Mouse (Mus musculus) liver, postnatal 0 days (tissue): ENCODE results near the gene Gm7137. TPM values are rescaled to one million over a fixed set of nuclear protein-coding genes. Genes with fewer than 3 reads are reported as not detected.
"Not testable (repeated sequence)": the region's sequence is repeated elsewhere in the genome, so short reads cannot be mapped to it uniquely, and the experiment has no call there.

Experiments used
- ATAC-seq: fragments of 200-750 bp; cut with Nextera tagmentation; 2 replicates; pipeline ENCODE4 v1.8.0; 2017; ENCODE audit warnings: mild to moderate bottlenecking, moderate library complexity
- DNase-seq: peaks from one replicate; pipeline ENCODE4 v3.0.0-alpha.2; 2016
- H3K27ac ChIP-seq: fragments of 300-500 bp; sonication (generic); 2 replicates; pipeline ENCODE4 v1.5.1; 2014; ENCODE audit warnings: antibody characterized with exemption, moderate library complexity, mild to moderate bottlenecking, low read depth
- H3K27me3 ChIP-seq: fragments of 300-500 bp; sonication (generic); 2 replicates; pipeline ENCODE4 v1.6.1; 2014; ENCODE audit warnings: low read length, control low read depth, mixed read lengths; ENCODE audit not compliant: insufficient read depth
- H3K36me3 ChIP-seq: fragments of 300-500 bp; sonication (generic); replicated peaks from 2 replicates; pipeline ENCODE4 v1.6.1; 2014; ENCODE audit warnings: mild to moderate bottlenecking, control low read depth, low read length, moderate library complexity, mixed read lengths; ENCODE audit not compliant: insufficient read depth
- H3K4me1 ChIP-seq: fragments of 300-500 bp; sonication (generic); 2 replicates; pipeline ENCODE4 v1.6.1; 2014; ENCODE audit warnings: antibody characterized with exemption, mild to moderate bottlenecking, control low read depth; ENCODE audit not compliant: insufficient read depth
- H3K4me2 ChIP-seq: fragments of 300-500 bp; sonication (generic); 2 replicates; pipeline ENCODE4 v1.6.1; 2014; ENCODE audit warnings: low read depth, mild to moderate bottlenecking, low read length, moderate library complexity, mixed read lengths
- H3K4me3 ChIP-seq: fragments of 300-500 bp; sonication (generic); 2 replicates; pipeline ENCODE4 v1.5.1; 2014; ENCODE audit warnings: low read depth, low read length
- H3K9ac ChIP-seq: fragments of 300-500 bp; sonication (generic); replicated peaks from 2 replicates; pipeline ENCODE4 v1.6.1; 2014; ENCODE audit warnings: mild to moderate bottlenecking, moderate library complexity
- H3K9me3 ChIP-seq: fragments of 300-500 bp; sonication (generic); 2 replicates; pipeline ENCODE4 v1.6.1; 2016; ENCODE audit warnings: mild to moderate bottlenecking, control low read depth, low read length, mixed read lengths
- CTCF ChIP-seq: sonication (generic); IDR thresholded peaks from 2 replicates; pipeline ENCODE4 v1.5.1; 2016; ENCODE audit warnings: antibody characterized with exemption, low read depth
- EP300 ChIP-seq: IDR thresholded peaks from 2 replicates; pipeline ENCODE4 v1.6.1; 2016; ENCODE audit warnings: antibody characterized with exemption, low read depth, mild to moderate bottlenecking
- WGBS: fragments of 180-500 bp; shearing (Covaris S2); extraction: QIAGEN DNeasy Blood & Tissue Kit; methylation state at CpG from one replicate; pipeline ENCODE4 v1.1.7; 2014; ENCODE audit not compliant: insufficient replicate concordance; 5-methylcytosine and 5-hydroxymethylcytosine counted together
- polyA plus RNA-seq: library from polyadenylated mRNA; unstranded; fragments of >200 nt; fragmentation: Nextera tagmentation; extraction: Ambion mirVana; gene quantifications from 2 replicates; pipeline ENCODE4 v1.2.1, GENCODE M21; 2015

The Gm7137 gene
- polyA plus RNA-seq, 1 experiment from 2014 or later, result not detected

DNA sequence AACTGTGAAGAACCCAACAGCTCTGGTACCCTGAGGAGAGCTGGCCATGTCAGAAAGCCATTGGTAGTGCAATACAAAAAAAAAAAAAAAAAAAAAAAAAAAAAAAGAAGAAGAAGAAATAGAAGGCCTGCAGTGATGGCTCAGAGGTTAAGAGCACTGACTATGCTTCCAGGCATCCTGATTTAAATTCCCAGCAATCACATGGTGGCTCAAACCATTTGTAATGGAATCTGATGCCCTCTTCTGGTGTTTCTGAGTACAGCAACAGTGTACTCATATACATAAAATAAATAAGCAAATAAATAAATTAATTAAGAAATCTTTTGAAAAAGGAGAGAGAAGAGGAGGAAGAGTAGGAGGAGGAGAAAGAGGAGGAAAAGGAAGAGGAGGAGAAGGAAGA lies 34.6 kb downstream of the Gm7137 start:
- H3K36me3 ChIP-seq, result no peaks in the 10 kb centered on the region
- TF ChIP-seq CTCF (peak; percentile 29), EP300 (no peak)
- DNase-seq (no peak), ATAC-seq (no peak)
- no peaks in the 10 kb centered on the region for H3K27me3 ChIP-seq
- H3K4me2 ChIP-seq, result no peak overlapping the region
- H3K9ac ChIP-seq, result no peak overlapping the region
- H3K4me1 ChIP-seq, result no peaks in the 10 kb centered on the region
- no peaks in the 10 kb centered on the region for H3K9me3 ChIP-seq
- H3K4me3 ChIP-seq, result no peak overlapping the region
- H3K27ac ChIP-seq, result no peak overlapping the region

DNA sequence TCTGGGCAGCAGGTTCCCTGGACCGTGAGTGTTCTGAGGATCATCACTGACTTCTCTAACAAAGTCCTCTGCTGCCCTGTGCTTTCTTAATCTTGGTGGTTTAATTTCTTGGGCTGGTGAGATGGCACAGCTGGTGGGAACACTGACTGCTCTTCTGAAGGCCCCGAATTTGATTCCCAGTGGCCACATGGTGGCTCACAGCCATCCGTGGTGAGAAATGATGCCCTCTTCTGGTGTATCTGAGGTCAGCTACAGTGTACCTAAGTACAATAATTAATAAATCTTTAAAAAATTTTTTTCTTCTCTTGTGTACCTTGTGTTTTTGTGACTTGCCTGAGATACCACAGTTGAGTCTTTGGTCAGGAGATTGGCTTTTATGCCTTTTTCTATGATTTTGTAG lies 35.7 kb downstream of the Gm7137 start:
- H3K4me3 ChIP-seq, DNase-seq, H3K4me2 ChIP-seq, H3K9me3 ChIP-seq, H3K36me3 ChIP-seq, H3K27me3 ChIP-seq, ATAC-seq, H3K9ac ChIP-seq, H3K4me1 ChIP-seq, H3K27ac ChIP-seq: not testable (repeated sequence)
- 47% methylated on average over 3 of the region's 3 CpGs for WGBS
- peak; percentile 17; the same call in 1 of the 2 replicates for TF ChIP-seq CTCF

DNA sequence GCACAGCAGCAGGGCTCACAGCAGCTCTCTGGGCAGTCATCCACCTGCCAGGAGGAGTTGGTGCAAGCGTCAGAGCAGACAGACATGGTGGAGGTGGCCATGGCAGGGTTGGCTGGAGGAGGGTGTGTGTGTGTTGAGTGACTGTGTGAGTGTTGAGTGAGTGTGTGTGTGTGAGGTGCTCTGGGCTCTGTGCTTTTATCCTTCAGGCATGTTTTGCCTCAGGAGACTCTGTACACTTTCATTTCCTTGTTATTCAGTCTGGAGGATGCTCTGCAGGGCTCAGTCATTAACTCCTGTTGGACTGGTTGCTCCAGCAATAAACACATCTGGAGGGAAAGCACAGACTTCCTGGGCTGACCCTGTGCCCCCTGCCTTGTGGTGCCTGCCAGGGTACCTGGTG lies 36.7 kb downstream of the Gm7137 start, which contains the start of gene Gm9736:
Gm9736 (minus strand) TSS at position 101 of the 400 bp plus-strand sequence.
- H3K27me3 ChIP-seq, H3K4me1 ChIP-seq, H3K9me3 ChIP-seq, H3K27ac ChIP-seq, H3K36me3 ChIP-seq, DNase-seq, H3K4me2 ChIP-seq, ATAC-seq, H3K4me3 ChIP-seq, H3K9ac ChIP-seq: not testable (repeated sequence)
- WGBS, result 33% methylated on average over 1 of the region's 1 CpGs

DNA sequence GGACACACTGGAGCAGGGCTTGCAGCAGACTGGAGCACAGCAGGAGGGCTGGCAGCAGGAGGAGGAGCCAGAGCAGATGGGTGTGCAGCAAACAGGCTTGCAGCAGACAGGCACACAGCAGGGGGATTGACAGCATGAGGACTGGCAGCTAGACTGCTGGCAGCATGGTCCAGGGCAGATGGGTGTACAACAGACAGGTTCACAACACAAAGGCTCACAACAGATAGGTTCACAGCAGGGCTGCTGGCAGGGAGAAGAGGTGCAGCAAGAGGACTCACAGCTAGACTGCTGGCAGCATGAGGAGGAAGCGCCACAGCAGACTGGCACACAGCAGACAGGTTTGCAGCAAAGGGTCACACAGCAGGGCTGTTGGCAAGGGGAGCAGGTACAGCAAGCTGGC lies 37.3 kb downstream of the Gm7137 start:
- not testable (repeated sequence) for H3K9ac ChIP-seq, DNase-seq, H3K4me1 ChIP-seq, ATAC-seq, H3K27ac ChIP-seq, H3K4me3 ChIP-seq, H3K4me2 ChIP-seq, H3K36me3 ChIP-seq, H3K27me3 ChIP-seq, H3K9me3 ChIP-seq
- 64% methylated on average over 1 of the region's 1 CpGs for WGBS

DNA sequence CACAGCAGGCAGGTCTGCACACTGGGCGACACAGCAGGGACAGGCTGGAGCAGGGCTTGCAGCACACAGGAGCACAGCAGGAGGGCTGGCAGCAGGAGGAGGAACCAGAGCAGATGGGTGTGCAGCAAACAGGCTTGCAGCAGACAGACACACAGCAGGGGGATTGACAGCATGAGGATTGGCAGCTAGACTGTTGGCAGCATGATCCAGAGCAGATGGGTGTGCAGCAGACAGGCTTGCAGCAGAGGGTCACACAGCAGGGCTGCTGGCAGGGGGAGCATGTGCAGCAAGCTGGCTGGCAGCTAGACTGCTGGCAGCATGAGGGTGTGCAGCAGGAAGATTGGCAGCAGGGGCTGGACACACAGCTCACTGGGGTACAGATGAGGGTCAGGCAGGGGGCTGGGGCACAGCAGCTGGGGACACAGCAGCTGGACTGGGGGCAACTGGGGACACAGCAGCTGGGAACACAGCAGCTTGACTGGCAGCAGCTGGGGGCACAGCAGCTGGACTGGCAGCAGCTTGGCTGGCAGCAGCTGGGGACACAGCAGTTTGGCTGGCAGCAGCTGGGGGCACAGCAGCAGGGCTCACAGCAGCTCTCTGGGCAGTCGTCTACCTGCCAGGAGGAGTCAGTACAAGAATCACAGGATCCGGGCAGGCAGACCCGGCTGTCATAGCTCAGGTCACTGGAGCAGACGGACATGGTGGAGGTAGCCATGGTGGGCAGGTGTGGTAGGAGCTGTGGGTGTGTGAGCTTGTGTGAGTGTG lies 45.9 kb downstream of the Gm7137 start, which contains the start of gene Gm18596:
Gm18596 (minus strand) TSS at position 715 of the 765 bp plus-strand sequence.
- ATAC-seq, DNase-seq: not testable (repeated sequence)

DNA sequence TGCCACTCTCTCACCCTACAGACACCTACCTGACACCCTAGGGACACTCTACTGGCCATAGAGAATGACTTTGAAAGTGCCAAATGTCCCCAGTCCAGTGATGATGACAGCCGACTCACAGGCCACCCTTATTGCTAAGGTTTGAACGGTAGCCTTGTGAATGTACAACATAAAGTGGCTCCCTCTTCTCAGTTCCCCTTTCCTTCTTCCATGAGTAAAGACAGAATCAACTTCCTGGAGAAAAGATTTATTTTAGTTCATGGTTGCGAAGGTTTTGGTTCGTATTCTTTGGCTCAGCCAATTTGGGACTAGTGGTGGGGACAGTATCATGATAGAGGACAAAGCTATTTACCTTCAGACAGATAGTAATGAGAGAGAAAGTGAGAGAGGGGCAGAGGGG lies 49.1 kb downstream of the Gm7137 start:
- Histone ChIP-seq H3K27me3 (no peaks in the 10 kb centered on the region), H3K9ac (no peak overlapping the region), H3K36me3 (no peaks in the 10 kb centered on the region), H3K9me3 (peaks cover 4% of the 10 kb centered on the region; the same call in 1 of the 2 replicates), H3K4me1 (no peaks in the 10 kb centered on the region), H3K4me3 (no peak overlapping the region), H3K27ac (no peak overlapping the region), H3K4me2 (no peak overlapping the region)
- DNase-seq (no peak), ATAC-seq (no peak)
- 56% methylated on average over 4 of the region's 4 CpGs for WGBS
- TF ChIP-seq EP300 (no peak), CTCF (no peak)

More for the DNA sequence above, 45.9 kb downstream of the Gm7137 start, which contains the start of gene Gm18596:
- H3K4me3 ChIP-seq, H3K27ac ChIP-seq, H3K27me3 ChIP-seq, H3K4me2 ChIP-seq, H3K9ac ChIP-seq, H3K9me3 ChIP-seq, H3K36me3 ChIP-seq, H3K4me1 ChIP-seq: not testable (repeated sequence)
- WGBS, result 56% methylated on average over 4 of the region's 5 CpGs

Other genes with a start within 250 kb of the Gm7137 start
- 126 and 129 TPM in 2 replicates for gene Pttg1ip, start 206.5 kb downstream of the Gm7137 start, polyA plus RNA-seq
- 105 and 111 TPM in 2 replicates for gene Sumo3, start 182.1 kb downstream of the Gm7137 start, polyA plus RNA-seq
- 8.4 and 13.3 TPM in 2 replicates for gene Gm49325, start 182.0 kb downstream of the Gm7137 start, polyA plus RNA-seq
- 37.4 and 40.4 TPM in 2 replicates for gene Ube2g2, start 165.9 kb downstream of the Gm7137 start, polyA plus RNA-seq
- 0.06 TPM in 1 of 2 replicates, not detected in the other for gene Tspear, start 101.6 kb downstream of the Gm7137 start, polyA plus RNA-seq
- not detected in 2 replicates for gene Gm19402, start 97.4 kb downstream of the Gm7137 start, polyA plus RNA-seq
- not detected in 2 replicates for gene Gm9508, start 91.0 kb downstream of the Gm7137 start, polyA plus RNA-seq
- gene Gm10272, start 81.6 kb downstream of the Gm7137 start, polyA plus RNA-seq, result not detected in 2 replicates
- gene Gm10024, start 76.7 kb downstream of the Gm7137 start, polyA plus RNA-seq, result not detected in 2 replicates
- gene Gm10142, start 72.4 kb downstream of the Gm7137 start, polyA plus RNA-seq, result not detected in 2 replicates
- gene Krtap12-1, start 67.6 kb downstream of the Gm7137 start, polyA plus RNA-seq, result not detected in 2 replicates
- gene Gm10100, start 61.7 kb downstream of the Gm7137 start, polyA plus RNA-seq, result not detected in 2 replicates
- not detected in 2 replicates for gene Gm18596, start 45.6 kb downstream of the Gm7137 start, polyA plus RNA-seq
- not detected in 2 replicates for gene Gm9736, start 36.8 kb downstream of the Gm7137 start, polyA plus RNA-seq
- not detected in 2 replicates for gene Gm3233, start 28.5 kb downstream of the Gm7137 start, polyA plus RNA-seq
- not detected in 2 replicates for gene Gm3238, start 16.9 kb downstream of the Gm7137 start, polyA plus RNA-seq
- gene Gm7138, start 11.3 kb downstream of the Gm7137 start, polyA plus RNA-seq, result not detected in 2 replicates
- not detected in 2 replicates for gene Gm3250, start 5.7 kb downstream of the Gm7137 start, polyA plus RNA-seq
- gene Gm9639, start 6.9 kb upstream of the Gm7137 start, polyA plus RNA-seq, result not detected in 2 replicates
- gene Gm19668, start 10.9 kb upstream of the Gm7137 start, polyA plus RNA-seq, result not detected in 2 replicates
- not detected in 2 replicates for gene Gm9507, start 23.6 kb upstream of the Gm7137 start, polyA plus RNA-seq
- not detected in 2 replicates for gene Gm2696, start 26.5 kb upstream of the Gm7137 start, polyA plus RNA-seq
- gene Krtap10-4, start 38.9 kb upstream of the Gm7137 start, polyA plus RNA-seq, result not detected in 2 replicates
- not detected in 2 replicates for gene Krtap10-10, start 47.7 kb upstream of the Gm7137 start, polyA plus RNA-seq
- gene Gm36176, start 58.6 kb upstream of the Gm7137 start, polyA plus RNA-seq, result not detected in 2 replicates
- gene Gm10318, start 64.7 kb upstream of the Gm7137 start, polyA plus RNA-seq, result not detected in 2 replicates
- not detected in 2 replicates for gene Gm3285, start 73.8 kb upstream of the Gm7137 start, polyA plus RNA-seq
- 24.4 and 26.6 TPM in 2 replicates for gene Lrrc3, start 114.3 kb upstream of the Gm7137 start, polyA plus RNA-seq
- 1.5 and 1.7 TPM in 2 replicates for gene Trpm2, start 182.4 kb upstream of the Gm7137 start, polyA plus RNA-seq
- 4.0 and 4.4 TPM in 2 replicates for gene 1810043G02Rik, start 190.3 kb upstream of the Gm7137 start, polyA plus RNA-seq
- 23.5 and 31.3 TPM in 2 replicates for gene Pfkl, start 221.9 kb upstream of the Gm7137 start, polyA plus RNA-seq